27 mouse cellular contexts compared by ENCODE assay signal in genomic region chr6:142471141-142471540, GRCm38 (mm10). TPM values are rescaled to one million over a fixed set of nuclear protein-coding genes. Genes with fewer than 3 reads are reported as not detected.
A peak's percentile ranks its signal among the peaks of the same experiment; 100 is the strongest.
DNase-seq lines count a peak whose midpoint lies in the region; ATAC-seq and TF ChIP-seq lines count a peak whose summit lies in the region.
"Had no signal": no experiment of that assay in that cellular context is flagged by ENCODE, and none has a peak within 500 bp of the region (broad histone marks: within the 10 kb centered on the region; RNA-seq: fewer than 3 reads in every experiment).

No protein-coding gene starts in this region.

- H3K4me2 ChIP-seq in liver, embryonic 14.5 days (ENCODE audit: low read depth) = peak overlapping the region; percentile 40
- no peak overlapping the region for H3K4me2 ChIP-seq in stomach, embryonic 15.5 days
- H3K4me2 ChIP-seq: embryonic facial prominence, embryonic 13.5 days; heart, embryonic 11.5 days; heart, embryonic 15.5 days; hindbrain, embryonic 13.5 days had no signal

- no peaks in the 10 kb centered on the region for H3K4me1 ChIP-seq in erythroblast, embryonic 14.5 days (ENCODE audit: control insufficient read depth)
- H3K4me1 ChIP-seq in liver, adult 2 months (ENCODE audit: control insufficient read depth, insufficient read depth, low read length) = peaks cover 20% of the 10 kb centered on the region
- 0 out of 4 replicates have a peak, but pooled peaks cover 0 to 2% of the 10 kb centered on the region in 2 experiments for H3K4me1 ChIP-seq in liver, embryonic 14.5 days (replicated peaks; ENCODE audit: control insufficient read depth in 2 of 2, insufficient read depth in 2 of 2, low read length in 1 of 2)
- no peaks in the 10 kb centered on the region for H3K4me1 ChIP-seq in stomach, embryonic 15.5 days
- H3K4me1 ChIP-seq: embryonic facial prominence, embryonic 13.5 days; forebrain, embryonic 10.5 days; heart, embryonic 15.5 days; hindbrain, embryonic 13.5 days had no signal

- H3K9me3 ChIP-seq in erythroblast, embryonic 14.5 days (ENCODE audit: control insufficient read depth, low read length) = no peaks in the 10 kb centered on the region
- no peaks in the 10 kb centered on the region for H3K9me3 ChIP-seq in liver, embryonic 14.5 days (ENCODE audit: control insufficient read depth, low read length)
- no peaks in the 10 kb centered on the region for H3K9me3 ChIP-seq in stomach, embryonic 15.5 days
- H3K9me3 ChIP-seq: embryonic facial prominence, embryonic 13.5 days; forebrain, embryonic 10.5 days; G1E; heart, embryonic 15.5 days; hindbrain, embryonic 13.5 days had no signal

- no peaks in the 10 kb centered on the region for H3K36me3 ChIP-seq in erythroblast, embryonic 14.5 days (ENCODE audit: control insufficient read depth)
- no peaks in the 10 kb centered on the region for H3K36me3 ChIP-seq in liver, adult 2 months (ENCODE audit: control insufficient read depth, insufficient read depth, low read length)
- H3K36me3 ChIP-seq in liver, embryonic 14.5 days (replicated peaks; ENCODE audit: control insufficient read depth, insufficient read depth, low read depth) = no peaks in the 10 kb centered on the region
- no peaks in the 10 kb centered on the region for H3K36me3 ChIP-seq in stomach, embryonic 15.5 days
- H3K36me3 ChIP-seq: embryonic facial prominence, embryonic 13.5 days; forebrain, embryonic 10.5 days; G1E; heart, embryonic 15.5 days; hindbrain, embryonic 13.5 days had no signal

- peak overlapping the region; percentile 48 for H3K9ac ChIP-seq in liver, adult 2 months (ENCODE audit: low read depth, low read length)
- no peak overlapping the region for H3K9ac ChIP-seq in liver, embryonic 14.5 days (replicated peaks)
- H3K9ac ChIP-seq in stomach, embryonic 15.5 days = no peak overlapping the region
- H3K9ac ChIP-seq: embryonic facial prominence, embryonic 13.5 days; heart, embryonic 15.5 days; hindbrain, embryonic 13.5 days had no signal

- no peaks in the 10 kb centered on the region for H3K27me3 ChIP-seq in erythroblast, embryonic 14.5 days (ENCODE audit: control insufficient read depth)
- H3K27me3 ChIP-seq in liver, adult 2 months (ENCODE audit: control insufficient read depth, insufficient read depth, low read length) = no peaks in the 10 kb centered on the region
- H3K27me3 ChIP-seq in liver, embryonic 14.5 days (ENCODE audit: control insufficient read depth, insufficient read depth, low read length) = no peaks in the 10 kb centered on the region
- no peaks in the 10 kb centered on the region for H3K27me3 ChIP-seq in stomach, embryonic 15.5 days (replicated peaks)
- H3K27me3 ChIP-seq: embryonic facial prominence, embryonic 13.5 days; heart, embryonic 15.5 days; hindbrain, embryonic 13.5 days had no signal

- TF ChIP-seq POLR2A in liver, adult 2 months (IDR thresholded peaks at IDR 0.05; ENCODE audit: extremely low read depth, insufficient read depth, low read length) = no peak

- ATAC-seq in erythroblast, adult 5-6 weeks (replicated peaks; ENCODE audit: low FRiP score, poor library complexity, severe bottlenecking) = no peak
- peak; percentile 59; the same call in 1 of the 2 replicates for ATAC-seq in liver, embryonic 14.5 days (ENCODE audit: insufficient read depth)
- peak; percentile 71; the same call in 1 of the 2 replicates for ATAC-seq in stomach, embryonic 15.5 days (ENCODE audit: insufficient read depth, low FRiP score, low read depth)
- ATAC-seq: CD4-positive, CD25-positive, alpha-beta regulatory T cell, adult 4 months; forebrain, embryonic 14.5 days had no signal

- DNase-seq in liver, adult 2 months (ENCODE audit: extremely low read depth, low read depth, low spot score) = peak; percentile 94
- no peak for DNase-seq in liver, embryonic 14.5 days (ENCODE audit: low read depth in 3 of 3, low spot score in 3 of 3)
- no peak for DNase-seq in cerebellum, postnatal 36 days
- no peak for DNase-seq in thymus, postnatal 10 days (ENCODE audit: low spot score in 2 of 2)
- DNase-seq in embryo, embryonic 9.5 days (ENCODE audit: extremely low spot score) = no peak
- DNase-seq: adrenal gland, adult 8-10 months; adrenal gland, postnatal 36 days; B cell, adult 2 months; cerebellum, adult 2 months; cerebellum, postnatal 14 days; gastrocnemius, postnatal 36 days; heart, adult 18-20 months; heart, postnatal 14 days had no signal

- WGBS in liver, adult 2 months = 21% methylated on average over 8 of the region's 8 CpGs
- WGBS in liver, embryonic 14.5 days (ENCODE audit: insufficient replicate concordance) = 69% methylated on average over 8 of the region's 8 CpGs
- WGBS in stomach, embryonic 15.5 days = 67% methylated on average over 8 of the region's 8 CpGs

- peak overlapping the region; percentile 86 for H3K27ac ChIP-seq in liver, adult 2 months (replicated peaks; ENCODE audit: insufficient read depth, low read depth, low read length)
- no peak overlapping the region for H3K27ac ChIP-seq in liver, embryonic 14.5 days
- no peak overlapping the region for H3K27ac ChIP-seq in stomach, embryonic 15.5 days
- H3K27ac ChIP-seq: embryonic facial prominence, embryonic 13.5 days; forebrain, embryonic 10.5 days; heart, embryonic 15.5 days; hindbrain, embryonic 13.5 days had no signal

- H3K4me3 ChIP-seq in erythroblast, embryonic 14.5 days (replicated peaks) = peak overlapping the region; percentile 2
- H3K4me3 ChIP-seq in liver, adult 2 months (ENCODE audit: insufficient read depth, low read depth, low read length) = peak overlapping the region; percentile 48
- H3K4me3 ChIP-seq in liver, embryonic 14.5 days (ENCODE audit: insufficient read depth in 1 of 2, low read depth in 2 of 2, low read length in 2 of 2) = peak overlapping the region in 1 of 2 experiments; percentile 13; a peak in 1 of 4 replicates
- H3K4me3 ChIP-seq in stomach, embryonic 15.5 days (replicated peaks) = no peak overlapping the region
- H3K4me3 ChIP-seq: embryonic facial prominence, embryonic 13.5 days; forebrain, embryonic 10.5 days; heart, embryonic 15.5 days; hindbrain, embryonic 13.5 days had no signal

- H3K79me2 ChIP-seq in liver, adult 2 months (ENCODE audit: control insufficient read depth, insufficient read depth, low read length) = peaks cover 7% of the 10 kb centered on the region; the same call in 1 of the 2 replicates

- no peak for TF ChIP-seq CTCF in liver, adult 2 months (IDR thresholded peaks at IDR 0.05; ENCODE audit: low read depth, low read length)
- TF ChIP-seq CTCF in liver, embryonic 14.5 days (IDR thresholded peaks at IDR 0.05; ENCODE audit: low read depth) = no peak

- no peak for TF ChIP-seq EP300 in liver, embryonic 14.5 days (IDR thresholded peaks at IDR 0.05; ENCODE audit: low read depth)

RNA-seq across cellular contexts. Expression of gene Gys2, which starts 1.8 kb away (rescaled TPM):
- polyA plus RNA-seq in erythroblast, embryonic 14.5 days (2012) = 0.01 TPM in 1 of 2 replicates, not detected in the other
- total RNA-seq in erythroblast, adult 5-6 weeks (2015; ENCODE audit: low replicate concordance) = not detected in 2 replicates
- total RNA-seq in erythroblast, adult 5-6 weeks (2017; ENCODE audit: low replicate concordance) = not detected in 2 replicates
- total RNA-seq in liver, adult 2 months (2014; rRNA removed) = 171 and 184 TPM in 2 replicates
- 43.1 and 51.7 TPM in 2 replicates for polyA plus RNA-seq in liver, adult 2 months (2012; rRNA removed)
- 20.9 and 22.4 TPM in 2 replicates for polyA plus RNA-seq in liver, embryonic 14.5 days (2012; rRNA removed)
- 38.8 and 43.6 TPM in 2 replicates for polyA plus RNA-seq in liver, embryonic 14.5 days (2014; fragmentation: Nextera tagmentation; extraction: Ambion mirVana)
- polyA plus RNA-seq in stomach, embryonic 15.5 days (2015; fragmentation: Nextera tagmentation; extraction: Ambion mirVana) = 1.6 and 4.4 TPM in 2 replicates
- total RNA-seq: G1E; hematopoietic stem cell, adult 5-6 weeks had no signal
- polyA plus RNA-seq: CD4-positive, CD25-positive, alpha-beta regulatory T cell, adult 4 months; cortical plate, adult 2 months; embryonic facial prominence, embryonic 13.5 days; forebrain, embryonic 10.5 days; forebrain, embryonic 14.5 days; G1E; heart, embryonic 15.5 days had no signal

RNA-seq across cellular contexts. Expression of gene Ldhb, which starts 36.6 kb away (rescaled TPM):
- 0.12 TPM in 1 of 2 replicates, not detected in the other for polyA plus RNA-seq in erythroblast, embryonic 14.5 days (2012)
- 6.3 and 12.3 TPM in 2 replicates for total RNA-seq in erythroblast, adult 5-6 weeks (2015; ENCODE audit: low replicate concordance)
- total RNA-seq in erythroblast, adult 5-6 weeks (2017; ENCODE audit: low replicate concordance) = 6.0 and 11.8 TPM in 2 replicates
- total RNA-seq in liver, adult 2 months (2014; rRNA removed) = 3.9 and 4.2 TPM in 2 replicates
- 2.6 and 2.8 TPM in 2 replicates for polyA plus RNA-seq in liver, adult 2 months (2012; rRNA removed)
- 13.7 and 16.0 TPM in 2 replicates for polyA plus RNA-seq in liver, embryonic 14.5 days (2012; rRNA removed)
- polyA plus RNA-seq in liver, embryonic 14.5 days (2014; fragmentation: Nextera tagmentation; extraction: Ambion mirVana) = 20.8 and 22.3 TPM in 2 replicates
- polyA plus RNA-seq in stomach, embryonic 15.5 days (2015; fragmentation: Nextera tagmentation; extraction: Ambion mirVana) = 138 and 149 TPM in 2 replicates
- total RNA-seq: G1E had no signal
- polyA plus RNA-seq: G1E had no signal

RNA-seq across cellular contexts. Expression of gene Spx, which starts 57.9 kb away (rescaled TPM):
- 0.02 TPM in 1 of 2 replicates, not detected in the other for polyA plus RNA-seq in erythroblast, embryonic 14.5 days (2012)
- not detected in 2 replicates for total RNA-seq in erythroblast, adult 5-6 weeks (2015; ENCODE audit: low replicate concordance)
- total RNA-seq in erythroblast, adult 5-6 weeks (2017; ENCODE audit: low replicate concordance) = 1.8 TPM in 1 of 2 replicates, not detected in the other
- not detected in 2 replicates for total RNA-seq in liver, adult 2 months (2014; rRNA removed)
- not detected in 2 replicates for polyA plus RNA-seq in liver, adult 2 months (2012; rRNA removed)
- 0.41 and 0.65 TPM in 2 replicates for polyA plus RNA-seq in liver, embryonic 14.5 days (2012; rRNA removed)
- 0.20 and 0.29 TPM in 2 replicates for polyA plus RNA-seq in liver, embryonic 14.5 days (2014; fragmentation: Nextera tagmentation; extraction: Ambion mirVana)
- 0.36 and 0.45 TPM in 2 replicates for polyA plus RNA-seq in stomach, embryonic 15.5 days (2015; fragmentation: Nextera tagmentation; extraction: Ambion mirVana)
- total RNA-seq: gastrocnemius, adult 8-10 months; gastrocnemius, postnatal 36 days; heart, adult 18-20 months; heart, postnatal 14 days; hematopoietic stem cell, adult 5-6 weeks had no signal
- polyA plus RNA-seq: G1E had no signal
